Mouse (Mus musculus) layer of hippocampus, postnatal 36 days (tissue): ENCODE data around the gene Sgpp1. TPM values are rescaled to one million over a fixed set of nuclear protein-coding genes. Genes with fewer than 3 reads are reported as not detected.
"Not testable (repeated sequence)": the region's sequence is repeated elsewhere in the genome, so short reads cannot be mapped to it uniquely, and the experiment has no call there.

ENCODE experiments used
- DNase-seq, 2 experiments: peaks; one replicate each; pipeline ENCODE4 v3.0.0; 2022
- total RNA-seq, 2 experiments: library from RNA; stranded (reverse); gene quantifications; 2 replicates each; pipeline ENCODE4 v1.2.3; 2021

Gene Sgpp1
- total RNA-seq, 2 experiments from 2014 or later = 31.0 to 34.2 TPM

DNA sequence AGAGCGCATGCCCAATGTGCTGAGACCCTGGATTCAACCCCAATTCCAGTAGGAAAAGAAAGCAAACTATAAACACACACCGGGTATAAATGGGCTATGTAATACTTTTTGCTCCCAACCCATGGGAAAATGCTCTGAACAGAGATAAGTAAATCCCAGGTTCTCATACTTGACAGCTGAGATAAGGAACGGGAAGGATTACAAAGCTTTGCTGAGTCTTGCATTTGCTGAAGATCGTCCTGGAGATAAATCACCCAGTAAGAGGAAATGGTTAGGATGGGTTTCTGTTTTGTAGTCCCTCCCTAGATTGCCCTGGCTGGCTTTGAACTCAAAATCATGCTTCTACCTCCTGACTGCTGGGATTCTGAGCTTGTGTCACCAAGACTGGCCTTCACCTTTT is 48.2 kb downstream of the Sgpp1 start:
- no peak for DNase-seq

DNA sequence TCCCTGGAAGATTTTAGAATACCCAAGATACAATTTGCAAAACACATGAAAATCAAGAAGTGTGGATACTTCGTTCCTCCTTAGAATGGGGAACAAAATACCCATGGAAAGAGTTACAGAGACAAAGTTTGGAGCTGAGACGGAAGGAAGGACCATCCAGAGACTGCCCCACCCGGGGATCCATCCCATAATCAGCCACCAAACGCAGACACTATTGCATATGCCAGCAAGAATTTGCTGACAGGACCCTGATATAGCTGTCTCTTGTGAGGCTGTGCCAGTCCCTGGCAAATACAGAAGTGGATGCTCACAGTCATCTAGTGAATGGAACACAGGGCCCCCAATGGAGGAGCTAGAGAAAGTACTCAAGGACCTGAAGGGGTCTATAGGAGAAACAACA is 51.5 kb downstream of the Sgpp1 start:
- DNase-seq = not testable (repeated sequence)

DNA sequence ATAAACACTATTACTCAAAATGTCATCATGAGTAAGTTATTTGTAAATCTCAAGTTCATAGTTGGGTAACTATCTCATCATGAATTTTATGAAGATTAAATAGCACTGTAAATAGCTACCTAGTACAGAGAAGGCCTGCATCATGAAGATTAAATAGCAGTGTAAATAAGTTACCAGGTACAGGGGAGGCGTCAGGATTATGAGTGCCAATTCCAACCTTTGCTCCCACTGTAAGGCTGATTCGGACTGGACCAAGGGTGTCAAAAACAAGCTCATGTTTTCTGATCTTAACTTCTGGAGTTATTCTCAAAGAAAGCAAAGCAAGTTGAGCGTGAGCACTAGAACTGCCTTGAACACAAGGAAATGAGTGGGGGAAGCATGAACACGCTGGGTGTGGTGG is 51.9 kb downstream of the Sgpp1 start:
- DNase-seq = no peak

DNA sequence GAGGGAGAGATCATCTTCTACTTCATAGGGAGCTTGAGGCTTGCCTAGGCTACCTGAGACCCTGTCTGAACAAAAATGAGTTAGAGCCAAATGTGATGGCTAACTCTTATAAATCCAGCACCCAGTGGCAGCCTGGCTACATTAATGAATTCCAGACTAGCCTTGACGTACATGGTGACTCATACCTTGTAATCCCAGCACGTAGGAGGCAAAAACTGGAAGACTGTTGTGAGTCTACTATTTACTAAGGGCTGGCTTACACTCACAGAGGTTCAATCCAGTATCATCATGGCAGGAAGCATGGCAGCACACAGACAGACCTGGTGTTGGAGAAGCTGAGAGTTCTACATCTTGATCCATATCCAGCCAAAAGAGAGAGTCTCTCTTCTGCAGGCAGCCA is 52.7 kb downstream of the Sgpp1 start:
- DNase-seq = no peak

DNA sequence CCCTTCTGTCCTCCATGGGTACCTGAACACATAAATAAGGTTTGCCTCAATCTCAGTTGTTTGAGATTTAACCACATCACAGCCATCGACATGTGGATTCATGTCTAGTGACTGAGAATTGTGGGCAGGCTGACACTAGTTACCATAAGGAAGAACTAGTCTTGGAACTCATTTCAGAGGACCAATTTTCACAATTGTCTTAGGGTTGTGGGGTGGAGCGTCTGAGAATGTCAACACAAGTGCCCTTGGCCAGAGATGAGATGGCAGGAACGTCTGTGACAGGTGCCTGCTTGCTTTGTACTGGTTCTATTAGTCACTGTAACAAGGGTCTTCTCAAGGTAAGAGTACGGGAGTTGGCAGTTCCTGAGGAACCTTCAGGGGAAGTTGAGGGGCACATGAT is 54.4 kb downstream of the Sgpp1 start:
- DNase-seq = no peak

DNA sequence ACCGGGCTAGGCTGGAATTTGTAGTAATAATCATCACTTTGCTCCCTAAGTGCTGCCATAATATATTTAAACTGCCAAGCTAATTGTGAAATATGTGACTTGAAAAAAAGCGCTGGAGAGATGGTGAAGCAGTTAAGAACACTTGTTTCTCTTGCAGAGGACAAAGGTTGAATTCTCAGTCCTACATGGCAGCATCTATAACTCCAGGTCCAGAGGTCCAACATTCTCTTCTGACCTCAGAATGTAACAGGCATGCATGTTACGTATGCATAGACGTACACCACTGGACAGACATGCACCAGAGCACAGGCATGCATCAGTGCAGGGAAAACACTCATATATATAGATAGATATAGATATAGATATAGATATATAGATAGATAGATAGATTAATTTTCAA is 57.1 kb downstream of the Sgpp1 start:
- DNase-seq = no peak

DNA sequence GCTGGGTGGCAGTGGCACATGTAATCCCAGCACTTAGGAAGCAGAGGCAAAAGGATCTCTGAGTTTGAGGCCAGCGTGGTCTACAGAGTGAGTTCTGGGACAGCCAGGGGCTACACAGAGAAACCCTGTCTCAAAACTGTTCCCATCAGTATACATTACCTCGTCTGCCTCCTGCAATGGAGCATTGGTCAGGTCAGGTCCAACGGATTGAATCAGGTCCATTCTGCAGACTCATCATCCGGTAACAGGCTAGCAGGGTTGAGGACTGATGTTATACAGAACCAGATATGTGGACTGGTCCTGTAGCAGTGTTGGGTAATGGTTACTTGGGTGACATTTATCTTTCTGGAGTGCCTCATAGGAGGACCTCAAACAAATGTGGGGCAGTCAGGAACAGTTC is 62.9 kb downstream of the Sgpp1 start:
- DNase-seq = no peak

DNA sequence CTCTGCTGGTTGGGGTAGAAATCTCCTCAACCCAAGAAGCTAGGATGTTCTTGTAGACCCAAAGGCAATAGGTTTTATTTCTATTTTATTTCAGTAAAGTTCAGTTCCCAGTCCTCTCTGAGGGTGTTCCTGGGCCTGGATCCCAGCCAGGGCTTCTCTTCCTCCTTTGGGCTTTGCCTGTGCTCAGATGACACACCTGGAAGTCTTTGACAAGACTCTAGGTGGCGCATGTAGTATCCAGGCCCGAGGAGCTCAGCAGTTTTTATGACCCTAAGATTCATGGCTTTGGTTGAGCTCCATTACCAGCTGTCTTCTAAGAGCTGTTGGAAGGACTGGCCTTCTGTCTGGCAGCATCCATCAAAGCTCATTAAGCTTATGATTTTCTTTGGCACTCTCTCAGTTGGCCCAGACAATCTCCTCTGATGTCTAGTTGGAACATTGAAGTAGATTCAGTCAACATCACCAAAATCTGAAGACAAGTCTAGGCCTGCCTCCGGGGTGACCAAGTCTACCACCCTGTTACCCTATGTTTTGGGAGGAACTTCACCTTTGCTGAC is 63.7 kb downstream of the Sgpp1 start:
- no peak for DNase-seq

DNA sequence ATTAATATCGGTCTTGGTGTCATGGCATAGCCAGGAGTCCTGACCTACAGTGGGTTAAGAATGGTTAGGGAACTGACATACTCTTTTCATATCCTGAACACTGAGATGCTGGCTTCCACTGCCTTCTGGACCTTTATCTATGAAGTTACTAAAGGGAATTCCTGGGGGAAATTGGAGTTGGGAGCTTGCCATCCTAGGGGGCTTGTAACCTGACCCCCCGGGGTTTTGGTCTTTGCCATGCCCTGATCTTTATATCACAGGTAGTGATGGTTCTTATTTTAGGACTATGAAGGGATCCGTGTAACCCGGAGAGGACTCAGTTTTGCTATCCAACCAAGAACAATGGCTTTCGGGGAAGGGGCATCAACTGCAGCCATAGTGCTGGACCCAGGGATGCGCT is 64.9 kb downstream of the Sgpp1 start:
- no peak for DNase-seq

DNA sequence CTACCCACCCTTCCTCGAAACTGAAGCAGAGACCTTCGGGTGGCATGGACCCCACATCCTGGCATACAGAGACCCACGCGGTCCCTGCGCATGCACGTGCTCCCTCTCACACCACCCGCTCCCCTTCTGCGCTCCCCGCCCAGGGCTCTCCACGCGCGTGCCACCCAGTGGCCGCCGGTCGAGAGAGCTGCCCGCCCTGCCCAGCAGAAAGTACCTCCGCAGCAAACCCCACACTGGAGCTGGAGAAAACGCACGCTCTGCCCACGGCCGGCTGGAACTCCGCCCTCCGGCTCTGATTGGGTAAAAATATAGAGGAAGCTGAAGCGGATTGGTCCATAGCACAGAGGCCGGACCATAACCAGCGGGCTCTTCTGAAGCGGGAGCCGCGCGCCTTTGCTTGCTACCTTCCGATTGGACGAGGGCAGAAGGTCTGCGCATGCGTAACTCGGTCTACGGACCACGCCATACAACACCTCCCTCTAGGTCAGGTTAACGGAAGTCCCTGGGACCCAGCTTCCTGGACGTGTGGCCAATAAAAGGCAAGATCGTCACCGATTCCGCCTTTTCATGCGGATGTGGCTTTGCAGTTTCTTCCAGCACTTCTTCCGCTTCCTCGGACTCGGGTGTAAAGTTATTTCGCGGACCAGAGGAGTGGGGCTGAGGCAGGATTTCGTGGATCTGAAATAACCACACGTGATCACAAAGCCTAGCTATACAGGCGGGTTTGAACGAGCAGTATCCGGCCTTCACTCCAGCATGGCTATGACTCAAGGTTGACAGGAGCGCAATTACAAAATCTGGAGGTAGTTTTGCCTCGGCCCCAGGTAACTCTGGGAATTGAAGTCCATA is 66.0 kb downstream of the Sgpp1 start, which contains the start of gene Wdr89:
Gene Wdr89 (minus strand): TSS at position 280 of the 849 bp plus-strand sequence.
- DNase-seq = peak; percentile 99

DNA sequence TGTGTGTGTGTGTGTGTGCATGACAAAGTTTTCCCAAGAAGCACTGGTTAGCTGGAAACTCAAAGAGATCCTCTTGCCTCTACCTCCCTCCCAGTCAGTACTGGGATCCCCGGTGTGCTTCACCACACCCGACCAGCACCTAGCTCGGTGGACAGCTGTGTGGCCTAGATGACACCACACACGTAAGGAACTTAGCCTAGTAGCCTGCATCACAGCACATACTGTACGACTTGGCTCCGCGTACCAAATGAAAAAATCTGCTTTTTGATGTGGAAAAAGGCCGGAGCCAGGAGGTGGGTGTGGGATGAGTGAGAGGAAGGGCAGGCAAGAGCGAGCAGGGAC is 66.6 kb downstream of the Sgpp1 start:
- DNase-seq = no peak

DNA sequence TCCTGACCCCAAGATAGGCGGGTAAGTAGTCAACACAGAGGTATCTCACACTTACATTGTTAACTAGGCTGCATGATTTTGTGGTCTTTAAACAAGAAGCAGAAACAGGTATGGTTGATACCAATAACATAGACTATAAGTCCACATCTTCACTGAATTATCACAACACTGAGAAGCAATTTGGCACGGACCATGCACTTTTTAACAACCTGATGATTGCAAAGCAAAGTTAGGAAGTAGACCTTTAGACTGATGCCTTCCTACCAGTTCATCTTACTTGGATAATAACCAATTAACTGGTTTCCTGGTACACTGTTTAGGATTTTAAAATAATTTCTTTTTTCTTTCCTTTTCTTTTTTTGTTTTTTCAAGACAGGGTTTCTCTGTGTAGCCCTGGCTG is 67.3 kb downstream of the Sgpp1 start:
- no peak for DNase-seq

DNA sequence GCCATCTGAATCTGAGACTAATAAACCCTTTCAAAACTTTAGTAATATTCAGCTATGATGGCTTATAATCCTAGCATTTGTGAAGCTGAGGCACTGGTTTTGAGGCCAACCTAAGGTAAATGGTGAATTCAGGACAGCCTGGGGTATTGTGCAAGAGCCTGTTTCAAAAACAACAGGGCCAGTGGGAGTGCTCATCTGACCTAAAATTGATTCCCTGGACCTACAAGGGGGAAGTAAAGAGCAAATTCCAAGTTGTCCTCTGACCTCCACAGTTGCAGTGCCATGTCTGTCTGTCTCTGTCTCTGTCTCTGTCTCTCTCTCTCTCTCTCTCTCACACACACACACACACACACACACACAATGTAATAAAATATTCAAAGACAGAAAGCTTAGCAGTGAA is 68.6 kb downstream of the Sgpp1 start:
- DNase-seq = no peak

DNA sequence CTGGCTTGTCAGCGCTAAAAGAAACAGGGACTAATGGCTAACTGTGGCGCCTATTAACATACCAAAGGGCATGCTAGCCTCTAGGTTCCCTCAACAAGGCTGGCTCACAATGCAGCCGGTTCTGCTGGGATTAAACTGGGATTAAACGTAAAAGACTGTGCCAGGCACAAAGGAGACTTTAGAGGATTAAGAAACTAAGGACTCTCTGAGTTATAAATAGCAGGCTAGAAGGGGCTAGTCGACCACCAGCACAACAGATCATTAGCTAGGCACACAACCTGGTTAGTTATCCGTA is 71.1 kb downstream of the Sgpp1 start:
- DNase-seq = no peak

Other genes with a start within 250 kb of the Sgpp1 start
- gene Ppp2r5e, start 139.5 kb downstream of the Sgpp1 start, total RNA-seq = 10 to 100 TPM; 80.4 to 82.1 TPM
- 1 to 10 TPM; 2.8 to 3.5 TPM for gene Wdr89, start 66.2 kb downstream of the Sgpp1 start, total RNA-seq
- gene Syne2, start 82.4 kb upstream of the Sgpp1 start, total RNA-seq = 10 to 100 TPM; 21.0 to 25.0 TPM